Mouse (Mus musculus): ENCODE data around the gene Ryr2. TPM values are rescaled to one million over a fixed set of nuclear protein-coding genes. Genes with fewer than 3 reads are reported as not detected.

Ryr2 gene
- polyA plus RNA-seq, 1 experiment from 2014 or later: 8.4 TPM

DNA sequence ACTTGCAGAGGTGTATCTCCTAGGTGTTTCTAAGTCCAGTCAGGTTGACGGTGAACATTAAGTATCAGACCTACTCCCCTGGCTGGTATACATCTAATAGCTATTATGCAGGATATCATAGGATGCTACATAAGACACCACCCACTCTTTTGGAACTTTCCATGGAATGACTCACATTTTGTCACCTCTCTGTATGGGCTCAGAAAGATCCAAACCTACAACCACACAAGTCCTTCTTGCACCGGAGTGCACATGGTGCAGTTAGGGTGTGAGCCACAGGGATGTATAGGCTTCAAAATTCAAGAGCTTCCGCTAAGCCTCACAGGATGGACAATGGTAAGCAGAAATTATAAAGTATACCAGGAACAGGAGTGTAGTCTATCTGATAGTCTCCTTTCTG lies 52.8 kb downstream of the Ryr2 start:
- H3K4me2 ChIP-seq (replicated peaks): no peak overlapping the region
- no peak overlapping the region for H3K4me3 ChIP-seq (replicated peaks; ENCODE audit: low read length)
- no peaks in the 10 kb centered on the region for H3K27me3 ChIP-seq (ENCODE audit: control insufficient read depth, insufficient read depth, low read length)
- ATAC-seq (ENCODE audit: low FRiP score) (no peak), DNase-seq (ENCODE audit: low spot score) (no peak)
- WGBS: 99% methylated on average over 3 of the region's 3 CpGs
- no peaks in the 10 kb centered on the region for H3K36me3 ChIP-seq (replicated peaks; ENCODE audit: control insufficient read depth, insufficient read depth)
- H3K27ac ChIP-seq: no peak overlapping the region
- no peaks in the 10 kb centered on the region for H3K9me3 ChIP-seq (ENCODE audit: control insufficient read depth, low read length)
- H3K4me1 ChIP-seq (replicated peaks; ENCODE audit: control insufficient read depth, insufficient read depth, low read length): no peaks in the 10 kb centered on the region
- H3K9ac ChIP-seq: no peak overlapping the region

- Histone ChIP-seq H3K27me3 (ENCODE audit: control insufficient read depth, insufficient read depth, low read length) (no peaks in the 10 kb centered on the region), H3K9me3 (ENCODE audit: control insufficient read depth, low read length) (no peaks in the 10 kb centered on the region), H3K36me3 (replicated peaks; ENCODE audit: control insufficient read depth, insufficient read depth) (no peaks in the 10 kb centered on the region), H3K27ac (no peak overlapping the region), H3K4me1 (replicated peaks; ENCODE audit: control insufficient read depth, insufficient read depth, low read length) (no peaks in the 10 kb centered on the region), H3K4me3 (replicated peaks; ENCODE audit: low read length) (no peak overlapping the region), H3K9ac (no peak overlapping the region), H3K4me2 (replicated peaks) (no peak overlapping the region)
- DNase-seq (ENCODE audit: low spot score): no peak
- no peak for ATAC-seq (ENCODE audit: low FRiP score)
- 86% methylated on average over 1 of the region's 1 CpGs for WGBS
Measured at GRCm38 (mm10) chr13:12050809-12051208, 55.9 kb downstream of the Ryr2 start.

DNA sequence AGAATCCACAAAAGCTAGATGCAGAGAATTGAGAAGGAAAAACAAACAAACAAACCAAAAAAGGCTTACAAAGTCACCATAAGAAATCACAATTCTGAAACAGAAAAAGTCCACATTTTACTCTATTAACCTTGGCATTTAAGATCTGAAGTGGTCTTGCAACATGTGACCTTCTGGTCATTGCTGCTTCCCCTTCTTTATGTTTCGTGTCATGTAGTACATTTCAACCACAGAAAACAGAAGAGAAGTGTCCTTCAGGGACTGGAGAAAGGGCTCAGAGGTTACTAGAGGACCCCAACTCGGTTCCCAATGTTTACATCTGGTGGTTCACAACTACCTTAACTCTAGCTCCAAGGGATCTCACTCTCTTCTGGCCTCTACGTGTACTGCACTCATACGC lies 59.7 kb downstream of the Ryr2 start:
- H3K4me3 ChIP-seq (replicated peaks; ENCODE audit: low read length): no peak overlapping the region
- WGBS: 85% methylated on average over 4 of the region's 4 CpGs
- H3K27me3 ChIP-seq (ENCODE audit: control insufficient read depth, insufficient read depth, low read length): no peaks in the 10 kb centered on the region
- ATAC-seq (ENCODE audit: low FRiP score) (no peak), DNase-seq (ENCODE audit: low spot score) (no peak)
- H3K27ac ChIP-seq: no peak overlapping the region
- H3K4me2 ChIP-seq (replicated peaks): no peak overlapping the region
- H3K9ac ChIP-seq: no peak overlapping the region
- no peaks in the 10 kb centered on the region for H3K9me3 ChIP-seq (ENCODE audit: control insufficient read depth, low read length)
- no peaks in the 10 kb centered on the region for H3K36me3 ChIP-seq (replicated peaks; ENCODE audit: control insufficient read depth, insufficient read depth)
- no peaks in the 10 kb centered on the region for H3K4me1 ChIP-seq (replicated peaks; ENCODE audit: control insufficient read depth, insufficient read depth, low read length)

- Histone ChIP-seq H3K4me1 (replicated peaks; ENCODE audit: control insufficient read depth, insufficient read depth, low read length) (no peaks in the 10 kb centered on the region), H3K27ac (no peak overlapping the region), H3K9ac (no peak overlapping the region), H3K36me3 (replicated peaks; ENCODE audit: control insufficient read depth, insufficient read depth) (no peaks in the 10 kb centered on the region), H3K27me3 (ENCODE audit: control insufficient read depth, insufficient read depth, low read length) (no peaks in the 10 kb centered on the region), H3K4me2 (replicated peaks) (no peak overlapping the region), H3K9me3 (ENCODE audit: control insufficient read depth, low read length) (no peaks in the 10 kb centered on the region), H3K4me3 (replicated peaks; ENCODE audit: low read length) (no peak overlapping the region)
- DNase-seq (ENCODE audit: low spot score): no peak
- no peak for ATAC-seq (ENCODE audit: low FRiP score)
- 92% methylated on average over 2 of the region's 2 CpGs for WGBS
Measured at GRCm38 (mm10) chr13:12044751-12045150, 62.0 kb downstream of the Ryr2 start.

GRCm38 (mm10) chr13:12042891-12043491 lies 63.8 kb downstream of the Ryr2 start:
- DNase-seq (ENCODE audit: low spot score) (no peak), ATAC-seq (ENCODE audit: low FRiP score) (no peak)
- H3K27ac ChIP-seq: no peak overlapping the region
- H3K27me3 ChIP-seq (ENCODE audit: control insufficient read depth, insufficient read depth, low read length): no peaks in the 10 kb centered on the region
- no peak overlapping the region for H3K4me3 ChIP-seq (replicated peaks; ENCODE audit: low read length)
- no peak overlapping the region for H3K4me2 ChIP-seq (replicated peaks)
- no peaks in the 10 kb centered on the region for H3K9me3 ChIP-seq (ENCODE audit: control insufficient read depth, low read length)
- H3K4me1 ChIP-seq (replicated peaks; ENCODE audit: control insufficient read depth, insufficient read depth, low read length): no peaks in the 10 kb centered on the region
- H3K36me3 ChIP-seq (replicated peaks; ENCODE audit: control insufficient read depth, insufficient read depth): no peaks in the 10 kb centered on the region
- WGBS: 82% methylated on average over 8 of the region's 8 CpGs
- no peak overlapping the region for H3K9ac ChIP-seq

DNA sequence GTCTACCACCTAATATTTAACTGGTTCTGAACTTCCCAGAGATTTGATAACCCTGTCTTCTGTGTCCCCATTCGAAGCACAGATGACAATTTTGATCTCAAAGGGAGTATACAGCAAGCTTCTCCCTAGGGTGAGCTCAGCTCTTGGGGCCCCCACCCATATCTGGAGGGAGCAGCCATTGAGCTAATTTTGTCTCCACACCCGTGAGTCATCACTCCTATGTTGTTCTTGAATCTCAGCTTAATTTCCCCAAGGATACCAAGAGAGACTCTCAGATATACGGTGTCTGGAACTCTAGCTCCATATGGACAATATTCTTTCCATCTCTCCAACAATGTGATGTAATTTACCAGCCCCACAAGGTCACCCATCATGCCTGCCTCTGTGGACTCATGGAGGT lies 66.8 kb downstream of the Ryr2 start:
- DNase-seq (ENCODE audit: low spot score) (no peak), ATAC-seq (ENCODE audit: low FRiP score) (no peak)
- 75% methylated on average over 3 of the region's 3 CpGs for WGBS
- no peaks in the 10 kb centered on the region for H3K4me1 ChIP-seq (replicated peaks; ENCODE audit: control insufficient read depth, insufficient read depth, low read length)
- H3K9me3 ChIP-seq (ENCODE audit: control insufficient read depth, low read length): no peaks in the 10 kb centered on the region
- no peak overlapping the region for H3K4me2 ChIP-seq (replicated peaks)
- no peak overlapping the region for H3K27ac ChIP-seq
- no peak overlapping the region for H3K4me3 ChIP-seq (replicated peaks; ENCODE audit: low read length)
- H3K36me3 ChIP-seq (replicated peaks; ENCODE audit: control insufficient read depth, insufficient read depth): no peaks in the 10 kb centered on the region
- no peak overlapping the region for H3K9ac ChIP-seq
- no peaks in the 10 kb centered on the region for H3K27me3 ChIP-seq (ENCODE audit: control insufficient read depth, insufficient read depth, low read length)

- 86% methylated on average over 4 of the region's 4 CpGs for WGBS
- H3K9me3 ChIP-seq (ENCODE audit: control insufficient read depth, low read length): no peaks in the 10 kb centered on the region
- ATAC-seq (ENCODE audit: low FRiP score) (no peak; the same call in 1 of the 2 replicates), DNase-seq (ENCODE audit: low spot score) (no peak)
- no peak overlapping the region for H3K9ac ChIP-seq
- H3K4me1 ChIP-seq (replicated peaks; ENCODE audit: control insufficient read depth, insufficient read depth, low read length): no peaks in the 10 kb centered on the region
- H3K27me3 ChIP-seq (ENCODE audit: control insufficient read depth, insufficient read depth, low read length): no peaks in the 10 kb centered on the region
- H3K4me2 ChIP-seq (replicated peaks): no peak overlapping the region
- H3K27ac ChIP-seq: no peak overlapping the region
- H3K4me3 ChIP-seq (replicated peaks; ENCODE audit: low read length): no peak overlapping the region
- H3K36me3 ChIP-seq (replicated peaks; ENCODE audit: control insufficient read depth, insufficient read depth): no peaks in the 10 kb centered on the region
Measured at GRCm38 (mm10) chr13:12038676-12039075, 68.1 kb downstream of the Ryr2 start.

GRCm38 (mm10) chr13:12037241-12037640 lies 69.5 kb downstream of the Ryr2 start:
- 90% methylated on average over 4 of the region's 4 CpGs for WGBS
- H3K4me3 ChIP-seq (replicated peaks; ENCODE audit: low read length): no peak overlapping the region

DNA sequence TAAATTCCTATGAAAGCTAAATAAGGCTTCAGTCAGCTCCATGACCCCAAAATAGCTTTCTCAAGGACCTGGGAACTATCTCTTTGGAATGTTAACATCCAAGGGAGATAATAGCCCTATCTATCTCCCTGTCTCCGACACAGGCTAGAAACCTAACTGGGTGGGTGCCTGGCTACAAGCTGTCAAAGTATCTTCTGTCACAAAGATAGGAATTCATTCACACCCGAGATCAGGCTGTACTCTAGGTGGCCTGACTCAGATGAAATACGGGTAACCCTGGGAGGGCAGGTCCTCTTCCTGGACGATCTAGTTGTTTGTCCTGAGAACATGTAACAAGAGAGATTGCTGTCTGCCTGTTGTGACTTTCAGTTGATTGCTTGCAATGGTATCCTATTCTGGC lies 69.9 kb downstream of the Ryr2 start:
- Histone ChIP-seq H3K27me3 (ENCODE audit: control insufficient read depth, insufficient read depth, low read length) (no peaks in the 10 kb centered on the region), H3K36me3 (replicated peaks; ENCODE audit: control insufficient read depth, insufficient read depth) (no peaks in the 10 kb centered on the region), H3K4me3 (replicated peaks; ENCODE audit: low read length) (no peak overlapping the region), H3K4me1 (replicated peaks; ENCODE audit: control insufficient read depth, insufficient read depth, low read length) (no peaks in the 10 kb centered on the region), H3K4me2 (replicated peaks) (no peak overlapping the region), H3K27ac (no peak overlapping the region), H3K9ac (no peak overlapping the region), H3K9me3 (ENCODE audit: control insufficient read depth, low read length) (no peaks in the 10 kb centered on the region)
- ATAC-seq (ENCODE audit: low FRiP score) (no peak), DNase-seq (ENCODE audit: low spot score) (no peak)
- WGBS: 61% methylated on average over 4 of the region's 4 CpGs

More at GRCm38 (mm10) chr13:12037241-12037640, 69.5 kb downstream of the Ryr2 start:
- no peaks in the 10 kb centered on the region for H3K9me3 ChIP-seq (ENCODE audit: control insufficient read depth, low read length)
- H3K9ac ChIP-seq: no peak overlapping the region
- H3K36me3 ChIP-seq (replicated peaks; ENCODE audit: control insufficient read depth, insufficient read depth): no peaks in the 10 kb centered on the region
- no peaks in the 10 kb centered on the region for H3K27me3 ChIP-seq (ENCODE audit: control insufficient read depth, insufficient read depth, low read length)
- DNase-seq (ENCODE audit: low spot score) (no peak), ATAC-seq (ENCODE audit: low FRiP score) (no peak)
- H3K4me2 ChIP-seq (replicated peaks): no peak overlapping the region
- H3K4me1 ChIP-seq (replicated peaks; ENCODE audit: control insufficient read depth, insufficient read depth, low read length): no peaks in the 10 kb centered on the region
- no peak overlapping the region for H3K27ac ChIP-seq

DNA sequence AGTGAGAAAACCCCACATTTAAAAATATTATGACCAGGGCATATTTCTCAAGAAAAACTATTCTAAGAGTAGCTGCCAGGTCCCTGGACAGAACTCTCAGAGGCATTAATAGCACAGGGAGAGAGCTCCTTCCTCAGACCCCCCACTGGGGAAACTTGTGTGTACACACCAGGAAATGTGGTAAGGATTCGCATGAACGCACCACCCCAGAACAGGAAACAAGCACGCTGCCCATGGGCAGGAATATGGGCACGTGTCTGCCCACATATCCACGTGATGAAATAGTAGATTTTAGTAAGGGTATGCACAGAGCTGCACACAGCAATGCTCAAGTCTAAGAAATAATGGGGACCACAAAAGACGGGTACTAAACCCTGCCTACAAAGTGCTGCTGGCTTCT lies 72.8 kb downstream of the Ryr2 start:
- Histone ChIP-seq H3K27me3 (ENCODE audit: control insufficient read depth, insufficient read depth, low read length) (no peaks in the 10 kb centered on the region), H3K9ac (no peak overlapping the region), H3K4me3 (replicated peaks; ENCODE audit: low read length) (no peak overlapping the region), H3K27ac (no peak overlapping the region), H3K4me2 (replicated peaks) (no peak overlapping the region), H3K36me3 (replicated peaks; ENCODE audit: control insufficient read depth, insufficient read depth) (no peaks in the 10 kb centered on the region), H3K9me3 (ENCODE audit: control insufficient read depth, low read length) (no peaks in the 10 kb centered on the region), H3K4me1 (replicated peaks; ENCODE audit: control insufficient read depth, insufficient read depth, low read length) (no peaks in the 10 kb centered on the region)
- DNase-seq (ENCODE audit: low spot score): no peak
- WGBS: 67% methylated on average over 6 of the region's 6 CpGs
- no peak for ATAC-seq (ENCODE audit: low FRiP score)

Data from hindbrain, embryonic 14.5 days (tissue).